Mouse (Mus musculus) lung, postnatal 0 days (tissue): ENCODE measurements around the gene Olfr1357. TPM values are rescaled to one million over a fixed set of nuclear protein-coding genes. Genes with fewer than 3 reads are reported as not detected.

Experiments
- ATAC-seq: fragments of 200-750 bp; cut with Nextera tagmentation; 2 replicates; pipeline ENCODE4 v1.8.0; 2017; ENCODE audit warnings: moderate library complexity
- DNase-seq: peaks from one replicate; pipeline ENCODE4 v3.0.0-alpha.2; 2016; ENCODE audit warnings: low spot score
- H3K27ac ChIP-seq: fragments of 300-500 bp; sonication (generic); 2 replicates; pipeline ENCODE4 v1.5.1; 2014; ENCODE audit warnings: antibody characterized with exemption, mild to moderate bottlenecking, low read length, mixed read lengths
- H3K27me3 ChIP-seq: fragments of 300-500 bp; sonication (generic); replicated peaks from 2 replicates; pipeline ENCODE4 v1.6.1; 2014; ENCODE audit warnings: low read length, mixed read lengths; ENCODE audit not compliant: insufficient read depth
- H3K36me3 ChIP-seq: fragments of 300-500 bp; sonication (generic); 2 replicates; pipeline ENCODE4 v1.6.1; 2014; ENCODE audit warnings: low read length, mixed read lengths; ENCODE audit not compliant: insufficient read depth
- H3K4me1 ChIP-seq: fragments of 300-500 bp; sonication (generic); 2 replicates; pipeline ENCODE4 v1.6.1; 2014; ENCODE audit warnings: antibody characterized with exemption, low read depth, low read length, mixed read lengths; ENCODE audit not compliant: insufficient read depth
- H3K4me2 ChIP-seq: fragments of 300-500 bp; sonication (generic); replicated peaks from 2 replicates; pipeline ENCODE4 v1.6.1; 2014; ENCODE audit warnings: low read depth, mild to moderate bottlenecking, low read length, moderate library complexity, mixed read lengths
- H3K4me3 ChIP-seq: fragments of 300-500 bp; sonication (generic); 2 replicates; pipeline ENCODE4 v1.5.1; 2014; ENCODE audit warnings: low read depth, low read length
- H3K9ac ChIP-seq: fragments of 300-500 bp; sonication (generic); replicated peaks from 2 replicates; pipeline ENCODE4 v1.6.1; 2014; ENCODE audit warnings: low read depth, mild to moderate bottlenecking
- H3K9me3 ChIP-seq: fragments of 300-500 bp; sonication (generic); 2 replicates; pipeline ENCODE4 v1.6.1; 2016; ENCODE audit warnings: low read length, mixed read lengths
- CTCF ChIP-seq: IDR thresholded peaks from 2 replicates; pipeline ENCODE4 v1.5.1; 2016; ENCODE audit warnings: antibody characterized with exemption, mild to moderate bottlenecking
- EP300 ChIP-seq: IDR thresholded peaks from 2 replicates; pipeline ENCODE4 v1.6.1; 2016; ENCODE audit warnings: antibody characterized with exemption, mild to moderate bottlenecking, control low read depth
- WGBS: fragments of 180-500 bp; shearing (Covaris S2); extraction: QIAGEN DNeasy Blood & Tissue Kit; methylation state at CpG from one replicate; pipeline ENCODE4 v1.1.7; 2014; 5-methylcytosine and 5-hydroxymethylcytosine counted together
- polyA plus RNA-seq: library from polyadenylated mRNA; unstranded; fragments of >200 nt; fragmentation: Nextera tagmentation; extraction: Ambion mirVana; gene quantifications from 2 replicates; pipeline ENCODE4 v1.2.1, GENCODE M21; 2015

Olfr1357 gene
- polyA plus RNA-seq, 1 experiment from 2014 or later = not detected

- H3K4me2 ChIP-seq = no peak overlapping the region
- TF ChIP-seq EP300 = no peak
- TF ChIP-seq CTCF = no peak
- no peaks in the 10 kb centered on the region for H3K36me3 ChIP-seq
- no peak for DNase-seq
- WGBS = 64% methylated on average over 3 of the region's 3 CpGs
- no peaks in the 10 kb centered on the region for H3K9me3 ChIP-seq
- H3K9ac ChIP-seq = no peak overlapping the region
- no peaks in the 10 kb centered on the region for H3K27me3 ChIP-seq
- ATAC-seq = no peak
- H3K4me3 ChIP-seq = no peak overlapping the region
- H3K27ac ChIP-seq = no peak overlapping the region
- no peaks in the 10 kb centered on the region for H3K4me1 ChIP-seq
These were observed 10.3 kb downstream of the Olfr1357 start for GRCm38 (mm10) chr10:78607602-78608001.

DNA sequence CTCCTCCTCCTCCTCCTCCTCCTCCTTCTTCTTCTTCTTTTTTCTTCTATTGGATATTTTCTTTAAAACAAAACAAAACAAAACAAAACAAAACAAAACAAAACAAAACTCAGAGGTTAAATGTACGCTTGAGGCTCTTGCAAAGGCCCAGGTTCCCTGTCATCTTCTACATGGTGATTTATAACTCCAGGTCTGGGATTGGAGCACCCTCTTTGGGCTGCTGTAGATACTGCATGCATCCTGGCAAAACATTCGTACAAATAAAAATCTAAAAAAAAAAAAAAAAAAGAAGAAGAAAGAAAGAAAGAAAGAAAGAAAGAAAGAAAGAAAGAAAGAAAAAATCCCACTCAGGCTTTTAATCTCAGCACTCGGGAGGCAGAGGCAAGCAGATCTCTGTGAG lies 12.8 kb downstream of the Olfr1357 start:
- WGBS = 36% methylated on average over 3 of the region's 3 CpGs
- no peak overlapping the region for H3K9ac ChIP-seq
- no peak overlapping the region for H3K4me3 ChIP-seq
- no peak overlapping the region for H3K27ac ChIP-seq
- H3K9me3 ChIP-seq = no peaks in the 10 kb centered on the region
- H3K4me2 ChIP-seq = no peak overlapping the region
- no peaks in the 10 kb centered on the region for H3K4me1 ChIP-seq
- ATAC-seq (no peak), DNase-seq (peak; percentile 42)
- H3K27me3 ChIP-seq = no peaks in the 10 kb centered on the region
- no peaks in the 10 kb centered on the region for H3K36me3 ChIP-seq
- TF ChIP-seq EP300 = no peak
- TF ChIP-seq CTCF = peak; percentile 66

DNA sequence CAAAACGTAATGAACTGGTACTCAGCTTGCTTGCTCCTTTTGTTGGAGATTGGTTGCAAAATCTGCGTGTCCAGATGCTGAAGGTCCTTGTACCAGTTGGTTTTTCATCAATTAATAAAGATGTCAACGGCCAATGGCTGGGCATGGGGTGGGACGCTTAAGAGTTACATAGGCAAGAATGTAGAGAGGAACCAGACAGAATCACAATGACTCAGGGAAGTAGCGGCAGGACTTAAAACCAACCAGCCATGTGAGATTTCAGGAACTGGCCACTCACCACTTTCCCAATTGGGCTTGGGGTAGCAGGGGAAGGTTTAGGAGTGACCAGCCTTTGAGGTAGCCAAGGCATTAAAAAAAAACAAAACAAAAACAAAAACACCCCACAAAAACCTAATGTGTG lies 18.0 kb downstream of the Olfr1357 start:
- Histone ChIP-seq H3K9me3 (no peaks in the 10 kb centered on the region), H3K36me3 (no peaks in the 10 kb centered on the region), H3K4me2 (no peak overlapping the region), H3K4me1 (no peaks in the 10 kb centered on the region), H3K9ac (no peak overlapping the region), H3K27ac (no peak overlapping the region), H3K4me3 (no peak overlapping the region), H3K27me3 (no peaks in the 10 kb centered on the region)
- WGBS = 82% methylated on average over 5 of the region's 5 CpGs
- DNase-seq (no peak), ATAC-seq (no peak)
- no peak for TF ChIP-seq EP300
- TF ChIP-seq CTCF = no peak

DNA sequence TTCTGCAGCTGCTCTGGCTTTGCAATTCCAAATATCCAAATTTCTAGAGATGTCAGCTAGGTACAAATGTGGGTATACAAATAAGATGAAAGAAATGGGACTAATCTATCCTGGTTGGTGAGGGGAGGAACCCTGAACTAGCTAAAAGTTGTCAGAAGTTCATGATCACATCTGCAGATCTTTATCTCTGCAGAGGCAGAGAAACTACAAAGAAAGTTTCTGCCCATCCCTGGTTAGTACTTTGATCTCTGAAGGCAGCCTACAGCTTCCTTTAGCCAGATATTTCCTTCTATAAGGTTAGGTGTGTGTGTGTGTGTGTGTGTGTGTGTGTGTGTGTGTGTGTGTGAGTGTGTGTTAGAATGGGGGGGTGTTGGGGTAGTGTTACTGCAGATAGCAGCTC lies 23.3 kb downstream of the Olfr1357 start:
- Histone ChIP-seq H3K4me2 (no peak overlapping the region), H3K4me1 (0 out of 2 replicates have a peak, but pooled peaks cover 11% of the 10 kb centered on the region), H3K4me3 (no peak overlapping the region), H3K27me3 (no peaks in the 10 kb centered on the region), H3K9me3 (no peaks in the 10 kb centered on the region), H3K9ac (no peak overlapping the region), H3K27ac (no peak overlapping the region), H3K36me3 (0 out of 2 replicates have a peak, but pooled peaks cover under 1% of the 10 kb centered on the region)
- no peak for ATAC-seq
- DNase-seq = no peak
- TF ChIP-seq CTCF (no peak), EP300 (no peak)

GRCm38 (mm10) chr10:78594157-78594556 lies 23.7 kb downstream of the Olfr1357 start:
- Histone ChIP-seq H3K27me3 (no peaks in the 10 kb centered on the region), H3K27ac (no peak overlapping the region), H3K9me3 (no peaks in the 10 kb centered on the region), H3K4me1 (0 out of 2 replicates have a peak, but pooled peaks cover 11% of the 10 kb centered on the region), H3K4me3 (no peak overlapping the region), H3K36me3 (0 out of 2 replicates have a peak, but pooled peaks cover 4% of the 10 kb centered on the region), H3K4me2 (no peak overlapping the region), H3K9ac (no peak overlapping the region)
- ATAC-seq (no peak), DNase-seq (no peak)
- TF ChIP-seq EP300 (no peak), CTCF (no peak)
- WGBS = 63% methylated on average over 6 of the region's 6 CpGs

DNA sequence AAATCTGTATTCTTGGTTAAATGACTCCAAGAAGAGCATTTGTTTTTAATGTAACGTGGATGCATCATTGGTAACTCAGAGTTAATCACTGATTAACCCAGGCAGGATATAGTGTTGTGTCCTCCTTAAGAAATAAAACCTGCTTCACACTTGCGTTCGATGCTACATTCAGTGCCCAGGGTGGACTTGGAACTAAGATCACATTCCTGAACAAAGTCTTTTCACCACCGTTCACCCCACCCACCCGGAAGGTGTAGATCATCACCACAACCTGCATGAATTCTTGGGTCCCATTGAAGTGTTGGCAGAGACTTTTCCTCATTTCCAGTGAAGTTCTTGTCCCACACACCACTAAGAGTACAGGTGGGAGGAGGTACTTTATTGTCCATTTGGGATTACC lies 24.1 kb downstream of the Olfr1357 start:
- no peaks in the 10 kb centered on the region for H3K27me3 ChIP-seq
- TF ChIP-seq EP300 (no peak), CTCF (no peak)
- no peak overlapping the region for H3K27ac ChIP-seq
- H3K9me3 ChIP-seq = no peaks in the 10 kb centered on the region
- 0 out of 2 replicates have a peak, but pooled peaks cover 11% of the 10 kb centered on the region for H3K4me1 ChIP-seq
- DNase-seq (no peak), ATAC-seq (no peak)
- WGBS = 88% methylated on average over 5 of the region's 5 CpGs
- no peak overlapping the region for H3K4me2 ChIP-seq
- no peak overlapping the region for H3K4me3 ChIP-seq
- H3K9ac ChIP-seq = no peak overlapping the region
- H3K36me3 ChIP-seq = peaks cover 9% of the 10 kb centered on the region; the same call in 1 of the 2 replicates
